Mouse (Mus musculus) liver, adult 2 months (tissue): ENCODE measurements at regions not wholly inside any gene's neighbourhood (a gene's known extent, or its start where the extent isn't known, plus 50 kb on each side); places are given as distances from the start of the nearest gene placed in this dataset.

Source experiments
- DNase-seq: peaks from one replicate; pipeline ENCODE4 v3.0.0-alpha.2; 2011; ENCODE audit warnings: low read depth, low spot score; ENCODE audit errors: extremely low read depth
- H3K27ac ChIP-seq: fragments of 200-500 bp; replicated peaks from 2 replicates; pipeline ENCODE4 v1.5.1; 2012; ENCODE audit warnings: low read depth, mild to moderate bottlenecking, control low read depth, inconsistent platforms, low read length; ENCODE audit not compliant: insufficient read depth
- H3K27me3 ChIP-seq: fragments of 200-500 bp; 2 replicates; pipeline ENCODE4 v1.6.1; 2012; ENCODE audit warnings: mild to moderate bottlenecking, moderate library complexity, low read length, inconsistent platforms; ENCODE audit not compliant: control insufficient read depth, insufficient read depth
- H3K36me3 ChIP-seq: fragments of 200-500 bp; 2 replicates; pipeline ENCODE4 v1.6.1; 2012; ENCODE audit warnings: low read length, inconsistent platforms; ENCODE audit not compliant: control insufficient read depth, insufficient read depth
- H3K4me1 ChIP-seq: fragments of 200-500 bp; 2 replicates; pipeline ENCODE4 v1.6.1; 2011; ENCODE audit warnings: low read length; ENCODE audit not compliant: control insufficient read depth, insufficient read depth
- H3K4me3 ChIP-seq: fragments of 200-500 bp; 2 replicates; pipeline ENCODE4 v1.5.1; 2011; ENCODE audit warnings: low read depth, mild to moderate bottlenecking, control low read depth, low read length, moderate library complexity; ENCODE audit not compliant: insufficient read depth
- H3K79me2 ChIP-seq: fragments of 200-500 bp; 2 replicates; pipeline ENCODE4 v1.6.1; 2012; ENCODE audit warnings: inconsistent platforms, mild to moderate bottlenecking, low read length, moderate library complexity; ENCODE audit not compliant: control insufficient read depth, insufficient read depth
- H3K9ac ChIP-seq: fragments of 200-500 bp; 2 replicates; pipeline ENCODE4 v1.6.1; 2012; ENCODE audit warnings: low read depth, mild to moderate bottlenecking, control low read depth, inconsistent platforms, low read length
- CTCF ChIP-seq: fragments of 200-500 bp; IDR thresholded peaks from 2 replicates; pipeline ENCODE4 v1.5.1; 2011; ENCODE audit warnings: low read depth, low read length, control low read depth
- POLR2A ChIP-seq: fragments of 200-500 bp; IDR thresholded peaks from 2 replicates; pipeline ENCODE4 v1.6.1; 2011; ENCODE audit warnings: low read length, control low read depth; ENCODE audit not compliant: insufficient read depth; ENCODE audit errors: extremely low read depth
- WGBS: fragments of 180-500 bp; shearing (Covaris S2); methylation state at CpG from one replicate; pipeline ENCODE4 v1.1.7; 2018; 5-methylcytosine and 5-hydroxymethylcytosine counted together

DNA sequence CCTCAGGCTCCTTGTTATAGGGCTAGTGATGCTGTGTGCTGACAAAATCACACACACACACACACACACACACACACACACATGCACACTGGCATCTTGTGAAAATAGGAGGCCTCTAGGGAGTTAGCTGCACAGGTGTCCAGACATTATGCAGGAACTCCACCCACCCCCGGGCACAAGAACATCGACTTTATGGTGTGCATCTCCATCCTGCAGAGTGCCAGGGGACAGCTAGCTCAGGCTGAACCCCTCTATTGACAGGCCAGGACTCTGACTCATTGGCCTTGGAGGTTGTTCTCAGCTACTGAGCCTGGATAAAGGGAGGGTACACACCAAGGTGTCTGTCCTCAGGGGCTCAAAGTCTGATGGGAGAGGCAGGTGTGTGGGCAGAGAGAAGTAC is 260.9 kb downstream of the Matn1 start:
- no peak for TF ChIP-seq POLR2A
- no peak for TF ChIP-seq CTCF
- WGBS = 87% methylated on average over 2 of the region's 2 CpGs
- H3K36me3 ChIP-seq = no peaks in the 10 kb centered on the region
- no peaks in the 10 kb centered on the region for H3K4me1 ChIP-seq
- no peak overlapping the region for H3K27ac ChIP-seq
- H3K4me3 ChIP-seq = no peak overlapping the region
- H3K79me2 ChIP-seq = no peaks in the 10 kb centered on the region
- no peaks in the 10 kb centered on the region for H3K27me3 ChIP-seq
- DNase-seq = no peak
- H3K9ac ChIP-seq = no peak overlapping the region

- H3K9ac ChIP-seq = no peak overlapping the region
- WGBS = 72% methylated on average over 4 of the region's 4 CpGs
- H3K79me2 ChIP-seq = no peaks in the 10 kb centered on the region
- H3K4me3 ChIP-seq = no peak overlapping the region
- no peaks in the 10 kb centered on the region for H3K27me3 ChIP-seq
- no peaks in the 10 kb centered on the region for H3K36me3 ChIP-seq
- no peaks in the 10 kb centered on the region for H3K4me1 ChIP-seq
- no peak overlapping the region for H3K27ac ChIP-seq
- no peak for DNase-seq
- TF ChIP-seq CTCF (no peak), POLR2A (no peak)
These were observed 261.5 kb downstream of the Matn1 start for GRCm38 (mm10) chr4:131205685-131206084.

DNA sequence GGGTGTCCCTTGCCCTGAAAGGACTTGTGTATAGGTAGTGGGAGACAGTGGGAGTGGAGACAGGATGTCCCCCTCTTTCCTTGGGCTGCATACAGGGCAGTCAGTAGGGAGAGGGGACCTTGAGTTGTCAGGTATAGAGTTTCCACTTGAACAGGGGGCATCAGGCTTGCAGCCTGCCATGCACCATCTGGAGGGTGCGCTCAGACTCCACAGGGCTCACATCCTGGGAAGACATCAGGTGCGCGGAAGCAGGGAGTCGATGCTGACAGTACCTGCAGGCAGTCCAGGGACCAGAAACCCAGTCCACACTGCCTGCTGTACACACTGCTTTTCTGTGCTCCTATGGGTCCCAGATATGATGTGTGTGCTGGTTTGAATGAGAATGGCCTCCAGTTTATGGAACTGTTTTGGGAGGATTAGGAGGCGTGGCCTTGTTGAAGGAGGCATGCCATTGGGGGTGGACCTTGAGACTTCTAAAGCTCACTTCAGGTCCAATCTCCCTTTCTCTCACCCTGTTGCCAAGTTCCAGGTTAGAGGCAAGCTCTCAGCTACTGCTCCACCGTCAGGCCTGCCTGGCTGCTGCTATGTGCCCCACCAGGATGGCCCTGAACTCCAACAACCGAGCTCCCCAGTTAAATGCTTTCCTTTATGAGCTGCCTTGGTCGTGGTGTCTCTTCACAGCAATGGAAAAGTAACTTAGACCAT is 262.1 kb downstream of the Matn1 start:
- TF ChIP-seq POLR2A = no peak
- no peak for TF ChIP-seq CTCF
- no peaks in the 10 kb centered on the region for H3K36me3 ChIP-seq
- H3K4me3 ChIP-seq = no peak overlapping the region
- no peak for DNase-seq
- H3K4me1 ChIP-seq = no peaks in the 10 kb centered on the region
- H3K9ac ChIP-seq = no peak overlapping the region
- WGBS = 83% methylated on average over 8 of the region's 8 CpGs
- no peak overlapping the region for H3K27ac ChIP-seq
- peaks cover under 1% of the 10 kb centered on the region; the same call in 1 of the 2 replicates for H3K27me3 ChIP-seq
- no peaks in the 10 kb centered on the region for H3K79me2 ChIP-seq

- H3K9ac ChIP-seq = no peak overlapping the region
- TF ChIP-seq POLR2A (no peak), CTCF (no peak)
- H3K27ac ChIP-seq = no peak overlapping the region
- no peak for DNase-seq
- 76% methylated on average over 4 of the region's 4 CpGs for WGBS
- no peak overlapping the region for H3K4me3 ChIP-seq
- no peaks in the 10 kb centered on the region for H3K4me1 ChIP-seq
- H3K79me2 ChIP-seq = no peaks in the 10 kb centered on the region
- H3K27me3 ChIP-seq = peaks cover 3% of the 10 kb centered on the region; the same call in 1 of the 2 replicates
- no peaks in the 10 kb centered on the region for H3K36me3 ChIP-seq
These were observed 262.7 kb downstream of the Matn1 start for GRCm38 (mm10) chr4:131206886-131207200.

GRCm38 (mm10) chr4:131207249-131207648 is 263.1 kb downstream of the Matn1 start:
- TF ChIP-seq POLR2A (no peak), CTCF (no peak)
- DNase-seq = no peak
- Histone ChIP-seq H3K79me2 (no peaks in the 10 kb centered on the region), H3K4me1 (no peaks in the 10 kb centered on the region), H3K4me3 (no peak overlapping the region), H3K27ac (no peak overlapping the region), H3K27me3 (peaks cover 3% of the 10 kb centered on the region; the same call in 1 of the 2 replicates), H3K36me3 (no peaks in the 10 kb centered on the region), H3K9ac (no peak overlapping the region)
- 78% methylated on average over 2 of the region's 2 CpGs for WGBS

- H3K36me3 ChIP-seq = no peaks in the 10 kb centered on the region
- H3K79me2 ChIP-seq = no peaks in the 10 kb centered on the region
- whole genome bisulfite sequencing = 56% methylated on average over 9 of the region's 9 CpGs
- no peak overlapping the region for H3K27ac ChIP-seq
- no peaks in the 10 kb centered on the region for H3K4me1 ChIP-seq
- DNase-seq = no peak
- no peak overlapping the region for H3K4me3 ChIP-seq
- no peak overlapping the region for H3K9ac ChIP-seq
- peaks cover 3% of the 10 kb centered on the region; the same call in 1 of the 2 replicates for H3K27me3 ChIP-seq
- TF ChIP-seq POLR2A (no peak), CTCF (no peak)
These were observed 264.0 kb downstream of the Matn1 start for GRCm38 (mm10) chr4:131208166-131208565.
